Mouse (Mus musculus) liver, embryonic 14.5 days (tissue): ENCODE data around the gene Nup205.

ENCODE experiments used
- CTCF ChIP-seq: IDR thresholded peaks from 2 replicates; pipeline ENCODE4 v1.5.1; 2016; ENCODE audit warnings: antibody characterized with exemption, low read depth, control low read depth
- EP300 ChIP-seq: IDR thresholded peaks from 2 replicates; pipeline ENCODE4 v1.6.1; 2016; ENCODE audit warnings: antibody characterized with exemption, low read depth

- TF ChIP-seq EP300 (no peak), CTCF (no peak)
These were observed 88.5 kb downstream of the Nup205 start for GRCm38 (mm10) chr6:35265580-35266278.
